Mouse (Mus musculus): ENCODE measurements around the gene Syt16.

The Syt16 gene

DNA sequence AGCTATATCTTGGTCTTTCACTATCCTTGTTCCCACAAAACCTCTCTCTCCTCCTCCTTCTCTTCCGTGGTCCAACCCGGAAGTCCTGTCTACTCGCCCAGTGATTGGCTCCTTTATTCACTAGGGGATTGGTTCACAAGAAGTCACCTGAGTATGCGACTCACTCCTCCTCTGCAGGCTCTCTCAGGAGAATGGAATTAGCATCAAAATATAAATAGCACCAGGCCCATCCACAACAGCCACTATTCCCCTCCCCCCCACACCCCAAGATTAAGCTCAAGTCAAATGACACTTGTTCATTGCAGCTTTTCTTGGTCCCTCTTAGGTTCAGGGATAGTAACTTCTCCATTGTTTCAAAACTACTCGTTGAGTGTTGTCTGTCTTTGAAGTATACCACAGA, 324.5 kb downstream of the Syt16 start:
- DNase-seq, result no peak

Measured in right cerebral cortex, adult 18-20 months (tissue).